Mouse (Mus musculus): ENCODE results near the gene Adgrd1. TPM values are rescaled to one million over a fixed set of nuclear protein-coding genes. Genes with fewer than 3 reads are reported as not detected.

Gene Adgrd1
- polyA plus RNA-seq, 1 experiment from 2014 or later: 1.6 TPM

DNA sequence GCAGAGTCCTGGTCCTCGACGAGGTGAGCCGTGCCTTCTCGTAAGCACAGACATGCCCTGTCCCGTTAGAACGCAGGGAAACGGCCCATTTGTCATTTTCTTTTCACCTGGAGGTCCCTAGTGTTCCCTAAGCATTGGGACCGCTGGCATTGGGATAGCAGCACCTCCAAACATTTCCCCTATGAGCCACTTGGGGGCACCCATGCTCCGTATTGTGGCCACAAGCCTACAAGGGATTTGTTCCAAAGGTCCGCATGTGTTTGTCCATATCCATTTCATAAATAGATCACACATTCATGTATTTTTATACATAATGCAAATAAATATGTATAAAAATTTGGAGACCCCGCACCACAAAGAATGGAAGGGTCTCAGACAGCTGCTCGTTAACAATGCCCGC is 35.0 kb upstream of the Adgrd1 start:
- no peaks in the 10 kb centered on the region for H3K4me1 ChIP-seq (replicated peaks; ENCODE audit: control insufficient read depth, insufficient read depth, low read length)
- no peaks in the 10 kb centered on the region for H3K36me3 ChIP-seq (ENCODE audit: control insufficient read depth, insufficient read depth)
- H3K4me3 ChIP-seq (ENCODE audit: low read depth, low read length): no peak overlapping the region
- peak; percentile 85 for TF ChIP-seq CTCF (IDR thresholded peaks at IDR 0.05; ENCODE audit: low read depth)
- 20% methylated on average over 13 of the region's 13 CpGs for WGBS
- H3K4me2 ChIP-seq (replicated peaks; ENCODE audit: low read depth): no peak overlapping the region
- no peak for ATAC-seq
- no peak overlapping the region for H3K27ac ChIP-seq (ENCODE audit: low read depth, low read length)
- H3K9me3 ChIP-seq (ENCODE audit: control insufficient read depth): no peaks in the 10 kb centered on the region
- H3K27me3 ChIP-seq (replicated peaks; ENCODE audit: control insufficient read depth, insufficient read depth, low read length): no peaks in the 10 kb centered on the region
- no peak overlapping the region for H3K9ac ChIP-seq (ENCODE audit: low read depth, low read length)

DNA sequence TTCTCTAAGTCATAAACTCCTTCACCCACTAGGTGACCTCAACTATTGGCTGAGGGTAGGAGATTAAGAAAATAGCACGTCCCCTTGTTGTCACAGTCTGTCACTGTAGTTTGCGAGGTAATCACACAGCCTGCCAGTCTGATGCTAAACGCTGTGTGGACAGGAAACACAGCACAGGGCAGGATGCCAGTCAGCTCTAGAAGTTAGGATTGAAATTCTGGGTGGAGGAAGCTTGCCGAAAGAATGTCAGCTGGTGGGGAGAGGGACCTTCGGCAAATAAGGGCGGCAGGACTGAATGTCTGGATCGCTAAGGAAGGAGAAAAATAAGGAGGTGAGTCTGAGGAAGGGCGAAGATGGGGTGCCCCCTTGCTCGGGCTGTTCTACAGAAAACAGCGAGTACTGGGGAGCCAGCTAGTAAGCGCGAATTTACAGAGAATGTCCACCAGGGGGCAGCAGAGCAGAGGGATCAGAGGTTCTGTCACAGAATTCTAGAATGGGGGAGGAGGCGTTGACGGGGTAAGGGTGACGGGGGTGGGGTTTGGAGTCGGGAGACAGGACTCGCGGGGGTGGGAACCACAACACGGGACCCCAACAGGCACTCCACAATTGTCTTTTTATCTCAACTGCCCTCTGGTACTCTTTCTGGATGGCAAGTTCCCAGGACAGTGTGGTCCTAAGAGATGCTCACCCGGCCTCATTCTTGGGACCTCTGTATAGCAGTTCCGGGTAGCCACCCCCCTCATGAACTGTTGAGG is 33.3 kb upstream of the Adgrd1 start:
- Histone ChIP-seq H3K36me3 (ENCODE audit: control insufficient read depth, insufficient read depth) (no peaks in the 10 kb centered on the region), H3K27ac (ENCODE audit: low read depth, low read length) (no peak overlapping the region), H3K27me3 (replicated peaks; ENCODE audit: control insufficient read depth, insufficient read depth, low read length) (no peaks in the 10 kb centered on the region), H3K4me1 (replicated peaks; ENCODE audit: control insufficient read depth, insufficient read depth, low read length) (no peaks in the 10 kb centered on the region), H3K9ac (ENCODE audit: low read depth, low read length) (no peak overlapping the region), H3K4me3 (ENCODE audit: low read depth, low read length) (peak overlapping the region; percentile 11; the same call in 1 of the 2 replicates), H3K4me2 (replicated peaks; ENCODE audit: low read depth) (peak overlapping the region; percentile 45), H3K9me3 (ENCODE audit: control insufficient read depth) (no peaks in the 10 kb centered on the region)
- 11% methylated on average over 21 of the region's 21 CpGs for WGBS
- 0 out of 2 replicates have a peak, but pooled peaks have one; percentile 31 for ATAC-seq
- TF ChIP-seq CTCF (IDR thresholded peaks at IDR 0.05; ENCODE audit: low read depth): peak; percentile 87

DNA sequence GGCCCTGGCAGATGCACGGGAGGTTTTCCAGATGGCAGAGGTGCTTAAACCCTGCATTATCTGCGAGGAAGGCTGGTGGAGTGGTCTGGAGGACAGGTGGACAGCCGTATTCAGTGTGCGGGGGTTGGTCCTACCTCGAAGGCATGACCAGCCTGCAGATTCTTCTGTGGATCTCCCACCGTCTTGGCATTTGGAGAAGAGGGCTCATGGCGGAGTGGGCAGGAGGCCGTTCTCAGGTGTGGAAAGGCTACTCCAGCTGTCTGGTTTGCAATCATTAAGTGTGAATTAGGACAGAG is 32.8 kb upstream of the Adgrd1 start:
- no peak for ATAC-seq
- Histone ChIP-seq H3K27ac (ENCODE audit: low read depth, low read length) (no peak overlapping the region), H3K9me3 (ENCODE audit: control insufficient read depth) (no peaks in the 10 kb centered on the region), H3K4me3 (ENCODE audit: low read depth, low read length) (peak overlapping the region; percentile 11; the same call in 1 of the 2 replicates), H3K36me3 (ENCODE audit: control insufficient read depth, insufficient read depth) (no peaks in the 10 kb centered on the region), H3K4me1 (replicated peaks; ENCODE audit: control insufficient read depth, insufficient read depth, low read length) (no peaks in the 10 kb centered on the region), H3K4me2 (replicated peaks; ENCODE audit: low read depth) (peak overlapping the region; percentile 45), H3K27me3 (replicated peaks; ENCODE audit: control insufficient read depth, insufficient read depth, low read length) (no peaks in the 10 kb centered on the region), H3K9ac (ENCODE audit: low read depth, low read length) (no peak overlapping the region)
- 40% methylated on average over 8 of the region's 8 CpGs for WGBS
- TF ChIP-seq CTCF (IDR thresholded peaks at IDR 0.05; ENCODE audit: low read depth): no peak

DNA sequence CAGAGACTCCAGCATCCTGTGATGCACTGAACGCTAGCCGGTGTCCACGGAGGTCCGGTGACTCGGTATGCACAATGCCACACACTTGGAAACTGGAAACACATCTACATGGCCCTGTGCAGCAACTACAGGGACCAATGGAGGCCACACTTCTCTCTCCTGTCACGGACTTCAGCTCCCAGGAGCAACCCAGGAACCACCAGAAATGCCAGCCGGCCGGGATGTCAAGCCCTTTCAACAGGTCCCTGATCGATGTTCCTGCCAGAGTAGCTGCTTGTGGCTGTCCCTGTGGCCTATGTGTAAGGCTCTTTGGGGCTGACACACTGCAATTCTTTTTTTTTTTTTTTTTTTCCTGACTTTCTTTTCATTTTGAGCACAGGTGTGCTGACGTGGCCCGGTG is 32.4 kb upstream of the Adgrd1 start:
- ATAC-seq: no peak
- TF ChIP-seq CTCF (IDR thresholded peaks at IDR 0.05; ENCODE audit: low read depth): no peak

DNA sequence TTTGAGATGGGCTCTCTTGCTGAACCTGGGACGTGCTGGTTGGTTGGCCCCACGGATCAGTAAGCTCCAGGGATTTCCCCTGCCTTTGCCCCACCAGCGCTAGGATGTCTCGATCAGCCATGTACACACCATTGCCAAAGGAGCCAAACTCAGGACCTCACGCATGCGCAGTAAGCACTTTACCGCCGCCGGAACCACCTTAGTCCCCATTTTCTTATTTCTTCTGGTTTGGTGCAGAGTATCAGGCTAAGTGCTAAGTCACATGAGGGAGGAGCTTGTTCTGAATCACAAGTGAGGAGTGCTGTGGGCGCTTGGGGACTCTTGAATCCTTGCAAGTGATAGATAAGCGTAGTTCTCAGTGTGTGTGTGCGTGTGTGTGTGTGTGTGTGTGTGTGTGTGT is 31.2 kb upstream of the Adgrd1 start:
- Histone ChIP-seq H3K9me3 (ENCODE audit: control insufficient read depth) (no peaks in the 10 kb centered on the region), H3K9ac (ENCODE audit: low read depth, low read length) (no peak overlapping the region), H3K27me3 (replicated peaks; ENCODE audit: control insufficient read depth, insufficient read depth, low read length) (no peaks in the 10 kb centered on the region), H3K36me3 (ENCODE audit: control insufficient read depth, insufficient read depth) (no peaks in the 10 kb centered on the region), H3K27ac (ENCODE audit: low read depth, low read length) (no peak overlapping the region), H3K4me1 (replicated peaks; ENCODE audit: control insufficient read depth, insufficient read depth, low read length) (no peaks in the 10 kb centered on the region), H3K4me2 (replicated peaks; ENCODE audit: low read depth) (no peak overlapping the region), H3K4me3 (ENCODE audit: low read depth, low read length) (no peak overlapping the region)
- TF ChIP-seq CTCF (IDR thresholded peaks at IDR 0.05; ENCODE audit: low read depth): no peak
- 82% methylated on average over 12 of the region's 12 CpGs for WGBS
- no peak for ATAC-seq

More for the DNA sequence above, 32.4 kb upstream of the Adgrd1 start:
- H3K9me3 ChIP-seq (ENCODE audit: control insufficient read depth): no peaks in the 10 kb centered on the region
- WGBS: 71% methylated on average over 11 of the region's 11 CpGs
- no peaks in the 10 kb centered on the region for H3K36me3 ChIP-seq (ENCODE audit: control insufficient read depth, insufficient read depth)
- no peak overlapping the region for H3K4me2 ChIP-seq (replicated peaks; ENCODE audit: low read depth)
- H3K27me3 ChIP-seq (replicated peaks; ENCODE audit: control insufficient read depth, insufficient read depth, low read length): no peaks in the 10 kb centered on the region
- H3K27ac ChIP-seq (ENCODE audit: low read depth, low read length): no peak overlapping the region
- no peak overlapping the region for H3K4me3 ChIP-seq (ENCODE audit: low read depth, low read length)
- no peak overlapping the region for H3K9ac ChIP-seq (ENCODE audit: low read depth, low read length)
- no peaks in the 10 kb centered on the region for H3K4me1 ChIP-seq (replicated peaks; ENCODE audit: control insufficient read depth, insufficient read depth, low read length)

DNA sequence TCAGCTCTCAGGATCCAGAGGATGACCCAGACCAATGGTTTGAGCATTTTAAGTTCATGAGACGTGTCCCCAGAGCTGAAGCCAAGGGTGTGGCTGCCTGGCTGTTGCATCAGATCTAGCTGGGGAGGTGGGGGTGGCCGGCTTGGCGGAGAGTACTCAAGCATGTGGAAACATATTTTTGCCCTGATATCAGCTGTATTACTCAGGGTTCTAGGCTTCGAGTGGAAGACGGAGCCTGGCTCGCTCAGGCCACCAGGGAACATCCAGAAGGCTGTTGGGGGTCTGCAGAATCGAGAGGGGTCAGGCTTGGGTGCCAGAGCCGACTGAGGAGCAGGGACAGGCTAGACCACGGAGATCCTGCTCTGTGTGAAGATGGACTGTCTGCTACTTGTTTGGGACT is 30.6 kb upstream of the Adgrd1 start:
- no peaks in the 10 kb centered on the region for H3K36me3 ChIP-seq (ENCODE audit: control insufficient read depth, insufficient read depth)
- H3K9ac ChIP-seq (ENCODE audit: low read depth, low read length): no peak overlapping the region
- H3K4me2 ChIP-seq (replicated peaks; ENCODE audit: low read depth): no peak overlapping the region
- no peak for TF ChIP-seq CTCF (IDR thresholded peaks at IDR 0.05; ENCODE audit: low read depth)
- H3K4me1 ChIP-seq (replicated peaks; ENCODE audit: control insufficient read depth, insufficient read depth, low read length): no peaks in the 10 kb centered on the region
- ATAC-seq: no peak
- H3K27me3 ChIP-seq (replicated peaks; ENCODE audit: control insufficient read depth, insufficient read depth, low read length): no peaks in the 10 kb centered on the region
- no peak overlapping the region for H3K4me3 ChIP-seq (ENCODE audit: low read depth, low read length)
- H3K9me3 ChIP-seq (ENCODE audit: control insufficient read depth): no peaks in the 10 kb centered on the region
- H3K27ac ChIP-seq (ENCODE audit: low read depth, low read length): no peak overlapping the region
- 54% methylated on average over 9 of the region's 9 CpGs for WGBS

All from intestine, postnatal 0 days (tissue).